Mouse (Mus musculus) MEL (cell line): ENCODE measurements around the gene Aff3.

Experiments
- E2F4 ChIP-seq: IDR thresholded peaks from 2 replicates; pipeline ENCODE4 v1.6.1; 2011; ENCODE audit warnings: low read depth, low read length, improper control_type of control experiment, borderline replicate concordance
- MYB ChIP-seq: IDR thresholded peaks from 2 replicates; pipeline ENCODE4 v1.6.1; 2011; ENCODE audit warnings: mild to moderate bottlenecking, low read depth, low read length, improper control_type of control experiment
- MYC ChIP-seq: IDR thresholded peaks from 2 replicates; pipeline ENCODE4 v1.6.1; 2011; ENCODE audit warnings: low read depth, mild to moderate bottlenecking, low read length, improper control_type of control experiment, moderate library complexity
- TBP ChIP-seq: IDR thresholded peaks from 2 replicates; pipeline ENCODE4 v1.8.0; 2011; ENCODE audit warnings: low read depth, low read length, improper control_type of control experiment
- USF2 ChIP-seq, 2 experiments: IDR thresholded peaks; 2 replicates each; pipeline ENCODE4 v1.6.1; 2011 to 2012; ENCODE audit warnings: improper control_type of control experiment in 2 of 2, low read length in 2 of 2, borderline replicate concordance in 1 of 2, inconsistent platforms in 1 of 2, low read depth in 1 of 2, mild to moderate bottlenecking in 1 of 2; ENCODE audit not compliant: insufficient read depth in 1 of 2

DNA sequence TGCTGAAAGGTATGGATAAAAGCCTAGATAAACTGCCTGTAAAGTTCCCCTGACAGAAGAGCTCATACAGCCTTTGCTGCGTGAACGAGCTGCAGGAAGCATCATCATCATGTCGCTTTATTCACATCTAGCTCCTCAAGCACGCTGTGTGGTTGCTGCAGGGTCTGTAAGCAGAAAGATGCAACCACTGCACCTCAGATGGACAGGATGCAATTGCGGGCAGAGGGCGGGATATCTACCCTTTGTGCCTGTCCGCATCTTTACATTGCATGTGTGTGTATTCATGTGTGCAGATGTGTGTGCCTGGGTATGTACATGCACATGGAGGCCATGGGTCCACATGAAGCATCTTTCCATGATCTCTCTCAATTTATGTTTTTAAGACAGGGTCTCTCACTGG, 373.9 kb downstream of the Aff3 start:
- no peak for TF ChIP-seq E2F4
- TF ChIP-seq MYC: no peak
- TF ChIP-seq MYB: no peak
- TF ChIP-seq TBP: no peak
- no peak for TF ChIP-seq USF2 (IDR thresholded peaks at IDR 0.05; ENCODE audit: borderline replicate concordance in 1 of 2, insufficient read depth in 1 of 2, low read depth in 1 of 2, low read length in 2 of 2)
